ENCODE assay signal across 8 mouse cellular contexts in genomic region chr7:109000315-109000954, GRCm38 (mm10). TPM values are rescaled to one million over a fixed set of nuclear protein-coding genes. Genes with fewer than 3 reads are reported as not detected.
DNase-seq lines count a peak whose midpoint lies in the region; ATAC-seq and TF ChIP-seq lines count a peak whose summit lies in the region.

No protein-coding gene starts in this region.

- H3K4me1 ChIP-seq in heart, adult 2 months (ENCODE audit: control insufficient read depth, insufficient read depth, low read length), result no peaks in the 10 kb centered on the region
- no peaks in the 10 kb centered on the region for H3K4me1 ChIP-seq in midbrain, embryonic 14.5 days (ENCODE audit: control insufficient read depth, insufficient read depth, low read length)

- no peaks in the 10 kb centered on the region for H3K36me3 ChIP-seq in heart, adult 2 months (ENCODE audit: control insufficient read depth, insufficient read depth, low read length)
- H3K36me3 ChIP-seq in midbrain, embryonic 14.5 days (ENCODE audit: control insufficient read depth, insufficient read depth, low read length), result no peaks in the 10 kb centered on the region

- DNase-seq in heart, adult 2 months, result peak in 1 of 2 experiments; percentile 13
- no peak for DNase-seq in heart, adult 9 months (ENCODE audit: low spot score in 2 of 2)
- peak; percentile 33 for DNase-seq in CD4-positive, CD25-positive, alpha-beta regulatory T cell, adult 2 months (ENCODE audit: low read depth, low spot score)
- DNase-seq in cerebellum, postnatal 10 days, result peak; percentile 76 to 81
- DNase-seq in induced T-regulatory cell, adult 2 months (ENCODE audit: low read depth), result peak; percentile 43
- peak; percentile 68 for DNase-seq in midbrain, embryonic 14.5 days
- DNase-seq in gastrocnemius, postnatal 36 days, result no peak
- no peak for DNase-seq in spleen, postnatal 36 days (ENCODE audit: low spot score in 2 of 2)

- H3K9me3 ChIP-seq in midbrain, embryonic 14.5 days (ENCODE audit: control insufficient read depth, low read length), result no peaks in the 10 kb centered on the region

- peak; percentile 48; the same call in 1 of the 2 replicates for ATAC-seq in midbrain, embryonic 14.5 days (ENCODE audit: low FRiP score, low TSS enrichment)

- intact Hi-C loops in heart, adult 2 months (cut with DNase I), result no loop called here
- intact Hi-C loops in gastrocnemius, postnatal 36 days (cut with DNase I), result no loop called here

- no peak overlapping the region for H3K9ac ChIP-seq in heart, adult 2 months (ENCODE audit: low read depth, low read length)
- no peak overlapping the region for H3K9ac ChIP-seq in midbrain, embryonic 14.5 days (replicated peaks; ENCODE audit: low read length)

- no peak overlapping the region for H3K27ac ChIP-seq in heart, adult 2 months
- H3K27ac ChIP-seq in midbrain, embryonic 14.5 days (replicated peaks; ENCODE audit: low read depth, low read length), result no peak overlapping the region

- no peak overlapping the region for H3K4me3 ChIP-seq in heart, adult 2 months
- H3K4me3 ChIP-seq in midbrain, embryonic 14.5 days (replicated peaks; ENCODE audit: low read depth, low read length), result no peak overlapping the region

- TF ChIP-seq POLR2A in heart, adult 2 months (IDR thresholded peaks at IDR 0.05; ENCODE audit: insufficient read depth, low read depth, low read length), result no peak

- no peaks in the 10 kb centered on the region for H3K27me3 ChIP-seq in heart, adult 2 months (ENCODE audit: control insufficient read depth, insufficient read depth, low read length)
- H3K27me3 ChIP-seq in midbrain, embryonic 14.5 days (ENCODE audit: control insufficient read depth, insufficient read depth, low read length), result no peaks in the 10 kb centered on the region

- H3K4me2 ChIP-seq in midbrain, embryonic 14.5 days (ENCODE audit: low read length), result no peak overlapping the region

- no peaks in the 10 kb centered on the region for H3K79me2 ChIP-seq in heart, adult 2 months (replicated peaks; ENCODE audit: control insufficient read depth, insufficient read depth, low read length)

- peak; percentile 61 for TF ChIP-seq CTCF in heart, adult 2 months (IDR thresholded peaks at IDR 0.05)

- no peak for TF ChIP-seq EP300 in heart, adult 2 months (IDR thresholded peaks at IDR 0.05; ENCODE audit: insufficient read depth, low read depth, low read length)

- WGBS in heart, adult 2 months, result 39% methylated on average over 4 of the region's 4 CpGs
- 37% methylated on average over 4 of the region's 4 CpGs for WGBS in midbrain, embryonic 14.5 days

RNA-seq across cellular contexts. Expression of gene Tub, which starts 50.3 kb away (rescaled TPM):
- under 1 TPM; 0.26 to 0.52 TPM for total RNA-seq in heart, adult 2 months (2021)
- 0.45 and 1.2 TPM in 2 replicates for polyA plus RNA-seq in heart, adult 2 months (2012; rRNA removed)
- polyA plus RNA-seq in midbrain, embryonic 14.5 days (2014; fragmentation: Nextera tagmentation; extraction: Ambion mirVana), result 39.3 and 47.4 TPM in 2 replicates
- total RNA-seq in gastrocnemius, postnatal 36 days (2021), result under 1 TPM; 0.38 to 0.49 TPM

Comparison
In these comparisons a context has a peak if more than half of its experiments do, and no peak if none do; other contexts are left out.
1. DNase-seq: peak in CD4-positive, CD25-positive, alpha-beta regulatory T cell, adult 2 months (single experiment), cerebellum, postnatal 10 days (2 of 2), induced T-regulatory cell, adult 2 months (single experiment) and midbrain, embryonic 14.5 days (single experiment); none in heart, adult 9 months (0 of 2), gastrocnemius, postnatal 36 days (0 of 2) and spleen, postnatal 36 days (0 of 2).